Mouse (Mus musculus) heart, embryonic 10.5 days (tissue): ENCODE results near the gene Bag5. TPM values are rescaled to one million over a fixed set of nuclear protein-coding genes. Genes with fewer than 3 reads are reported as not detected.
"Not testable (repeated sequence)": the region's sequence is repeated elsewhere in the genome, so short reads cannot be mapped to it uniquely, and the experiment has no call there.

Experiments used
- DNase-seq: peaks from one replicate; pipeline ENCODE4 v3.0.0-alpha.2; 2017; ENCODE audit warnings: low spot score
- H3K27ac ChIP-seq: fragments of 300-500 bp; sonication (generic); 2 replicates; pipeline ENCODE4 v1.5.1; 2016; ENCODE audit warnings: mild to moderate bottlenecking
- H3K27me3 ChIP-seq: fragments of 300-500 bp; sonication (generic); 2 replicates; pipeline ENCODE4 v1.6.1; 2016; ENCODE audit warnings: mild to moderate bottlenecking; ENCODE audit not compliant: poor library complexity, insufficient read depth, severe bottlenecking
- H3K36me3 ChIP-seq: fragments of 300-500 bp; sonication (generic); 2 replicates; pipeline ENCODE4 v1.6.1; 2016; ENCODE audit warnings: mild to moderate bottlenecking, moderate library complexity
- H3K4me1 ChIP-seq: fragments of 300-500 bp; sonication (generic); 2 replicates; pipeline ENCODE4 v1.6.1; 2016; ENCODE audit warnings: mild to moderate bottlenecking
- H3K4me3 ChIP-seq: fragments of 300-500 bp; sonication (generic); 2 replicates; pipeline ENCODE4 v1.5.1; 2016; ENCODE audit warnings: mild to moderate bottlenecking, moderate library complexity
- H3K9me3 ChIP-seq: fragments of 300-500 bp; sonication (generic); 2 replicates; pipeline ENCODE4 v1.6.1; 2016; ENCODE audit warnings: mild to moderate bottlenecking, moderate library complexity
- WGBS: fragments of 180-500 bp; shearing (Covaris S2); methylation state at CpG from one replicate; pipeline ENCODE4 v1.1.7; 2016; 5-methylcytosine and 5-hydroxymethylcytosine counted together
- polyA plus RNA-seq: library from polyadenylated mRNA; unstranded; fragments of >200 nt; fragmentation: Nextera tagmentation; extraction: Ambion mirVana; gene quantifications from 2 replicates; pipeline ENCODE4 v1.2.1, GENCODE M21; 2016

Bag5 gene
- polyA plus RNA-seq, 1 experiment from 2014 or later: 47.7 TPM

GRCm38 (mm10) chr12:111727956-111728355, 14.9 kb upstream of the Bag5 start:
- Histone ChIP-seq H3K27me3 (no peaks in the 10 kb centered on the region), H3K4me3 (no peak overlapping the region), H3K9me3 (no peaks in the 10 kb centered on the region), H3K4me1 (peaks cover 27% of the 10 kb centered on the region), H3K36me3 (peaks cover 48% of the 10 kb centered on the region), H3K27ac (no peak overlapping the region)
- DNase-seq: no peak
- 75% methylated on average over 1 of the region's 1 CpGs for WGBS

GRCm38 (mm10) chr12:111726122-111726463, 13.0 kb upstream of the Bag5 start:
- no peaks in the 10 kb centered on the region for H3K27me3 ChIP-seq
- H3K27ac ChIP-seq: peak overlapping the region; percentile 43; the same call in 1 of the 2 replicates
- WGBS: 57% methylated on average over 4 of the region's 4 CpGs
- H3K9me3 ChIP-seq: no peaks in the 10 kb centered on the region
- H3K4me3 ChIP-seq: no peak overlapping the region
- no peak for DNase-seq
- peaks cover 44% of the 10 kb centered on the region for H3K36me3 ChIP-seq
- H3K4me1 ChIP-seq: peaks cover 17% of the 10 kb centered on the region

GRCm38 (mm10) chr12:111725338-111726121, 12.5 kb upstream of the Bag5 start:
- Histone ChIP-seq H3K27me3 (no peaks in the 10 kb centered on the region), H3K4me1 (peaks cover 17% of the 10 kb centered on the region), H3K27ac (peak overlapping the region; percentile 43; the same call in 1 of the 2 replicates), H3K36me3 (peaks cover 44% of the 10 kb centered on the region), H3K4me3 (no peak overlapping the region), H3K9me3 (no peaks in the 10 kb centered on the region)
- DNase-seq: no peak
- WGBS: 67% methylated on average over 12 of the region's 12 CpGs

- Histone ChIP-seq H3K27ac (no peak overlapping the region), H3K27me3 (no peaks in the 10 kb centered on the region), H3K4me3 (no peak overlapping the region), H3K36me3 (peaks cover 44% of the 10 kb centered on the region), H3K9me3 (no peaks in the 10 kb centered on the region), H3K4me1 (peaks cover 17% of the 10 kb centered on the region)
- no peak for DNase-seq
- 64% methylated on average over 6 of the region's 6 CpGs for WGBS
Measured at GRCm38 (mm10) chr12:111724638-111725337, 11.7 kb upstream of the Bag5 start.

GRCm38 (mm10) chr12:111722654-111723053, 9.6 kb upstream of the Bag5 start:
- Histone ChIP-seq H3K27me3 (no peaks in the 10 kb centered on the region), H3K36me3 (peaks cover 45% of the 10 kb centered on the region), H3K4me1 (peaks cover 17% of the 10 kb centered on the region), H3K9me3 (no peaks in the 10 kb centered on the region), H3K4me3 (no peak overlapping the region), H3K27ac (no peak overlapping the region)
- WGBS: 64% methylated on average over 9 of the region's 9 CpGs
- no peak for DNase-seq

- Histone ChIP-seq H3K27me3 (no peaks in the 10 kb centered on the region), H3K27ac (no peak overlapping the region), H3K4me1 (peaks cover 8% of the 10 kb centered on the region), H3K9me3 (no peaks in the 10 kb centered on the region), H3K36me3 (peaks cover 34% of the 10 kb centered on the region), H3K4me3 (no peak overlapping the region)
- 80% methylated on average over 4 of the region's 4 CpGs for WGBS
- DNase-seq: no peak
Measured at GRCm38 (mm10) chr12:111720222-111720621, 7.2 kb upstream of the Bag5 start.

GRCm38 (mm10) chr12:111718656-111719055, 5.6 kb upstream of the Bag5 start:
- H3K27ac ChIP-seq: no peak overlapping the region
- DNase-seq: no peak
- no peak overlapping the region for H3K4me3 ChIP-seq
- no peaks in the 10 kb centered on the region for H3K27me3 ChIP-seq
- peaks cover 6% of the 10 kb centered on the region for H3K4me1 ChIP-seq
- no peaks in the 10 kb centered on the region for H3K9me3 ChIP-seq
- H3K36me3 ChIP-seq: peaks cover 20% of the 10 kb centered on the region
- 77% methylated on average over 8 of the region's 8 CpGs for WGBS

GRCm38 (mm10) chr12:111716505-111716904, 3.4 kb upstream of the Bag5 start:
- Histone ChIP-seq H3K36me3 (peaks cover 16% of the 10 kb centered on the region), H3K4me3 (no peak overlapping the region), H3K27me3 (no peaks in the 10 kb centered on the region), H3K4me1 (peaks cover 14% of the 10 kb centered on the region), H3K27ac (no peak overlapping the region), H3K9me3 (no peaks in the 10 kb centered on the region)
- WGBS: 96% methylated on average over 7 of the region's 7 CpGs
- DNase-seq: no peak

- not testable (repeated sequence) for H3K27ac ChIP-seq, H3K9me3 ChIP-seq, DNase-seq, H3K27me3 ChIP-seq
- WGBS: 72% methylated on average over 6 of the region's 6 CpGs
- Histone ChIP-seq H3K4me3 (peak overlapping the region; percentile 98), H3K36me3 (peaks cover 34% of the 10 kb centered on the region), H3K4me1 (peaks cover 19% of the 10 kb centered on the region)
Measured at GRCm38 (mm10) chr12:111713880-111714279, 823 bp upstream of the Bag5 start.

GRCm38 (mm10) chr12:111712476-111712875, 581 bp downstream of the Bag5 start:
- H3K4me1 ChIP-seq: peaks cover 19% of the 10 kb centered on the region
- H3K27me3 ChIP-seq: no peaks in the 10 kb centered on the region
- peak overlapping the region; percentile 98 for H3K4me3 ChIP-seq
- WGBS: under 1% methylated on average over 33 of the region's 33 CpGs
- peaks cover 47% of the 10 kb centered on the region for H3K36me3 ChIP-seq
- no peaks in the 10 kb centered on the region for H3K9me3 ChIP-seq
- no peak for DNase-seq
- H3K27ac ChIP-seq: peak overlapping the region; percentile 97

GRCm38 (mm10) chr12:111710091-111710490, 3.0 kb downstream of the Bag5 start:
- no peak overlapping the region for H3K27ac ChIP-seq
- no peaks in the 10 kb centered on the region for H3K27me3 ChIP-seq
- 82% methylated on average over 10 of the region's 10 CpGs for WGBS
- H3K4me1 ChIP-seq: peaks cover 28% of the 10 kb centered on the region
- peaks cover 38% of the 10 kb centered on the region for H3K36me3 ChIP-seq
- no peak overlapping the region for H3K4me3 ChIP-seq
- DNase-seq: no peak
- H3K9me3 ChIP-seq: no peaks in the 10 kb centered on the region

GRCm38 (mm10) chr12:111708181-111708580, 4.9 kb downstream of the Bag5 start:
- Histone ChIP-seq H3K27me3 (peaks cover 4% of the 10 kb centered on the region; the same call in 1 of the 2 replicates), H3K4me1 (peaks cover 32% of the 10 kb centered on the region), H3K4me3 (no peak overlapping the region), H3K36me3 (peaks cover 38% of the 10 kb centered on the region), H3K9me3 (no peaks in the 10 kb centered on the region), H3K27ac (no peak overlapping the region)
- no peak for DNase-seq
- 73% methylated on average over 4 of the region's 4 CpGs for WGBS

- DNase-seq: no peak
- Histone ChIP-seq H3K4me3 (no peak overlapping the region), H3K27ac (peak overlapping the region; percentile 63), H3K9me3 (no peaks in the 10 kb centered on the region), H3K4me1 (peaks cover 24% of the 10 kb centered on the region), H3K36me3 (peaks cover 28% of the 10 kb centered on the region), H3K27me3 (peaks cover 4% of the 10 kb centered on the region; the same call in 1 of the 2 replicates)
- WGBS: 64% methylated on average over 15 of the region's 15 CpGs
Measured at GRCm38 (mm10) chr12:111705186-111705973, 7.7 kb downstream of the Bag5 start.
